Mouse (Mus musculus): Measurements from ENCODE around the gene Ankrd35.

Gene Ankrd35

DNA sequence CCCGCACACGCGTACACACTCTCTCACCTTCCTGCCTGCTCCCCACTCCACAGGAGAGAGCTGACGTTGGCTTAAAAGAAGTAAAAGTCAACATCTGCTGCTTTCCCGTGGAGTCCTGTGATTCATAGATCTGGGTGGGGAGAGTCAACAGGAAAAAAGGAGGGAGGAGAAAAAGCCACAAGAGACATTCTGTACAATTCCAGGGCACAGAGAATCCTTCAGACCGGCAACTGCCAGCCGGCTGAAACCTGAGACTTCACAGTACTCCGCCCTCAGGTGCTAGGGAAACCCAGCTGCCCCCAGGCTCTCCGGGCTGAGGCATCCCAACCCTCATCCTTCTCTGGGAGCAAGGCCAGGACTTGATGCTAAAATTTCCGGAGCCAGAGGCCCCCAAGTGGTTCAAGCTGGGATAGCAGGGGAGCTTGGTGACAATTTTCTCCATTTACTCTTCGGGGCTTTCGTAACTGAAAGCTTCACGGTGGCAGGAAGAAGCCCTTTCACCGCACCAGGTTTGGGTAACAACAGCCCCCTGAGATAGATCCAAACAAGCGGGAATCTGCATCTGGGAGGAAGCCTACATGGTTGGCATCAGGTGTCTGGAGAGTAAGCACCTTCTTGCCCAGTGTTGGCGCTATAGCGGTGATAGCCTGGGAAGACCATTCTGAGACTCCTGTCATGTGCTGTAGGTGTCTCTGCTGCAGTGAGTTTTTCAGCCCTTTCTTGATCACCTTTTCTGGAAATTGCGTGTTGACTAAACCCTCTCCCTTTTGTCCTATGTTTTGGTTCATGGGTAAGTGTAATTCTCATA lies 6.3 kb upstream of the Ankrd35 start:
- CTCF ChIA-PET = interaction anchor here (0.5 to 2.1 kb wide), 81 partner anchors 9 to 337 kb away, joined by 3 to 29 read pairs (median 5); partner anchors contain the start of genes Nudt17 (in 4 of the 4), Itga10 (in 3 of the 4), Polr3gl (in 3 of the 4) and Ankrd34a (in 2 of the 4)
- POLR2A ChIA-PET = interaction anchor here (0.5 to 3.4 kb wide), 69 partner anchors 8 to 675 kb away, joined by 3 to 28 read pairs (median 4); partner anchors contain the start of genes Nudt17 (in 4 of the 4), Pias3 (in 3 of the 4), Rbm8a (in 3 of the 4) and Gm16253 (in 2 of the 4)

DNA sequence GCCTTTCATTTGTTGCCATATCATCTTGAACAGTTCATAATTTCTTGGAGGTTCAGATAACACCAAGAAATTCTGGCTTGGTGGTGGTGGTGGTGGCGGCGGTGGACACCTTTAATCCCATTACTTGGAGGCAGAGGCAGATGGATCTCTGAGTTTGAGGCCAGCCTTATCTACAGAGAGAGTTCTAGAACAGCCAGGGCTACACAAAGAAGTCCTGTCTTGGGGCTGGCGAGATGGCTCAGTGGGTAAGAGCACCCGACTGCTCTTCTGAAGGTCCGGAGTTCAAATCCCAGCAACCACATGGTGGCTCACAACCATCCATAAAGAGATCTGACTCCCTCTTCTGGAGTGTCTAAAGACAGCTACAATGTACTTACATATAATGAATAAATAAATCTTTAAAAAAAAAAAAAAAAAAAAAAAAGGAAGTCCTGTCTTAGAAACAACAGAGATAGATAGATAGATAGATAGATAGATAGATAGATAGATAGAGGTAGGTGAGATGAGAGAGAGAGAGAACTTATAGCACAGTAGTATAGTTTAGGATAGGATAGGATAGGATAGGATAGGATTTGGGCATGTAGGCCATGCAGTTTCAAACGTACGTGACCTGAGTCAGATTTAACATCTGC lies 4.1 kb upstream of the Ankrd35 start:
- ChIA-PET POLR2A (interaction anchor here in 2 of 4 experiments (0.7 to 1.3 kb wide), 4 partner anchors 26 to 196 kb away, joined by 3 to 5 read pairs (median 4); partner anchors contain the start of gene Nudt17 (in 1 of the 2)), CTCF (interaction anchor here in 3 of 4 experiments (0.8 to 2.0 kb wide), 6 partner anchors 15 to 405 kb away, joined by 3 to 15 read pairs (median 4); no protein-coding TSS in a partner anchor)

DNA sequence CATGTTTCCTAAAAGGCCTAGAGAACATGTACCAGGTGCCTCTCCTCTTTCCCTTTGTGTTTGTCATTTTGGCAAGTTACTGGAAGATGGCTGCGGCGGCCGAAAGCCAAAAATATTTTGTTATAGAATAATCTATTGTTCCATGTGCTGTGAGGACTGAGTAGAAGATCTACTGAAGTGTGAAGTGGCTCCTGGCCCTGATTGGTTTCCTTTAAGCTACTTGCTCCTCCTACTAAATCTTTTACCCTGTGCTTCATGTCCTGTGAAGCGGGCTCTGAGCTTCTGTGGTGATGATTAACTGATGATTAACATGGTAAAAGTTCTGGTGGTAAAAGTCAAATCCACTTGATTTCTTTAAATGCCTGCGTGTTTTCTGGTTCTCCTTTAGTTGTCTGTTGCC lies 3.0 kb upstream of the Ankrd35 start:
- CTCF ChIA-PET = interaction anchor here (0.6 to 2.6 kb wide), 23 partner anchors 9 to 110 kb away, joined by 3 to 19 read pairs (median 4); partner anchors contain the start of genes Nudt17 (in 3 of the 4), Itga10 (in 1 of the 4), Pias3 (in 1 of the 4) and Polr3gl (in 1 of the 4)
- POLR2A ChIA-PET = interaction anchor here in 2 of 4 experiments (0.7 to 2.5 kb wide), 12 partner anchors 9 to 41 kb away, joined by 3 to 15 read pairs (median 4); partner anchors contain the start of genes Pias3 (in 2 of the 2), Nudt17 (in 1 of the 2) and Rbm8a (in 1 of the 2)

DNA sequence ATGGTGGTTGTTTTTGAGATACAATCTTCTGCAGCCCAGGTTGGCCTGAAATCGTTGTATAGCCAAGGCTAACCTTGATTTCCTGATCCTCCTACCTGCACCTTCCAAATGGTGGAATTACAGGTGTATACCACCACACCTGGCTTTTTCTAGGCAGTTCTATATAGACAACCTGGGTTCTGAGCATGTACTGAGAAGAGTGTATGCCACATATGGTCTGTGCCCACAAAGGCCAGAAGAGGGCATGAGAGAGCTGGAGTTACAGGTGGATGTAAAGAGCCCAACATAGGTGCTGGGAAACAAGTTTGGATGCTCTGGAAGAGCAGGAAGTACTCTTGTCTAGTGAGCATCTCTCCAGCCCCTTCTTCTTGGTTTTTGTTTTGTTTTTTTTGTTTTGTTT lies 2.6 kb upstream of the Ankrd35 start:
- CTCF ChIA-PET = interaction anchor here (0.5 to 2.6 kb wide), 30 partner anchors 8 to 165 kb away, joined by 3 to 19 read pairs (median 4); partner anchors contain the start of genes Nudt17 (in 3 of the 4), Itga10 (in 2 of the 4), Pias3 (in 1 of the 4) and Polr3gl (in 1 of the 4)
- POLR2A ChIA-PET = interaction anchor here (0.6 to 2.5 kb wide), 15 partner anchors 9 to 41 kb away, joined by 3 to 15 read pairs (median 3); partner anchors contain the start of genes Nudt17 (in 3 of the 4), Pias3 (in 2 of the 4) and Rbm8a (in 1 of the 4)

DNA sequence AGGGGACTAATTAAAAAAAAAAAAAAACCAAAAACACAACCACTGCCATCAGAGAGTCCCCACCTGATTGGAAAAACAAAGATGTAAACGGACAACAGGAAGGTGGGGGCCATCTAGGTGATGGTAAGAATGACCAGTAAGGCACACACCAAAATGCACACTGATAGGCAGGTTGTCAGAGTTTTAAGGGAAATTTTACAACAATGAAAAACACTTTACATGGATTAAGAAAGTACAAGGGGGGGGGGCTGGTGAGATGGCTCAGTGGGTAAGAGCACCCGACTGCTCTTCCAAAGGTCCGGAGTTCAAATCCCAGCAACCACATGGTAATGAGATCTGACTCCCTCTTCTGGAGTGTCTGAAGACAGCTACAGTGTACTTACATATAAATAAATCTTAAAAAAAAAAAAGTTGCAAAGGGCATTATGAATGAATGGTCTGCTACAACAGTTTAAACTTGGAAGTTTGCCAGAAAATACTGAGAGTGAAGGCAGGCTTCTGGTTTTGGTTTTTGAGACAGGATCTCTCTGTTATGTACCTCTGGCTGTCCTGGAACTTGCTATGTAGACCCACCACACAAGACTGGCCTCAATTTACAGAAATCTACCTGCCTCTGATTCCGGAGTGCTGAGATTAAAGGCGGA lies 1.4 kb upstream of the Ankrd35 start:
- ChIA-PET POLR2A (interaction anchor here in 3 of 4 experiments (0.7 to 2.5 kb wide), 9 partner anchors 12 to 92 kb away, joined by 3 to 15 read pairs (median 5); partner anchors contain the start of genes Nudt17 (in 3 of the 3), Pias3 (in 2 of the 3) and Gm16253 (in 1 of the 3)), CTCF (interaction anchor here (0.6 to 2.6 kb wide), 9 partner anchors 16 to 40 kb away, joined by 4 to 19 read pairs (median 6); partner anchors contain the start of gene Nudt17 (in 2 of the 4))

DNA sequence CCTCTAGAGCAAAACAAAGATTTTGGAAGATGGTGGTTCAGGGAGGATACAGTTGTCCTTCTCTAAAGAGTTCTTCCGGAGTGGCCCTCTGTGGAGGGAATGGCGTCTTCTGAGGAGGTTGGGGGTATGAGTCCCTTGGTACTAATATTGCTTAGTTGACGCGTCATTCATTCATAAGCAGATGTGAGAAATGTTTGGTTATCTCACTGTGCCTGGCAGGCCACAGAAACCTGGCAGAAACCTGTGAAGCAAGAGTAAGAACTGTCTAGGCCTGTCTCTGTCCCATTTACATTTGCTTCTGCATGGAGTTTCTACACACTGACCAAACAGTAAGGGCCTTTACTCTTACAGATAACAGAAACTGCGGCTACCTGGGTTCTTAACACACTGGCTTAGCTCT lies 1.6 kb downstream of the Ankrd35 start:
- CTCF ChIA-PET = interaction anchor here in 1 of 4 experiments (2.1 kb wide), 1 partner anchor 37 kb away, joined by 8 read pairs; the partner anchor contains the start of gene Nudt17
- POLR2A ChIA-PET = interaction anchor here in 3 of 4 experiments (0.8 to 18.1 kb wide), 4 partner anchors 13 to 114 kb away, joined by 3 to 317 read pairs (median 19); partner anchors contain the start of genes Pias3 (in 2 of the 3) and Txnip (in 1 of the 3)

DNA sequence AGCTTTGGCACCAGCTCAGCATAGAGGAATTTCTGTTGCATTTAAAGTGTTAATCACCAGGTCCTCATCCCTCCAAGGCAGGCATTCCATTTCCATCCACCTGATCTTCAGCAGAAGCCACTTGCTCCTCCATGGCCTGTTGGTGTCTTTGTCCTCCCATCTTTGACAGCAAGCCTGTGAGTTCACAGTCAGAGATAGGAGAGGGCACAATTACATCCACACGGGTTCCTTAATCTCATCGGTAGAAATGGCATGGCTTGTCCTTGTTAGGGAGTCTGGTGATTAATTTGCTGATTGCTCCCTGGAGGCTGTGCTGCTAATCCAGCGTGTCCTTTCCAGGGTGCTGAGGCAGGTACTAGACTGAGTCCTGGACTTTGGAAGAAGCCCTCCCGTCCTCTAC lies 3.6 kb downstream of the Ankrd35 start:
- ChIA-PET CTCF (interaction anchor here in 3 of 4 experiments (1.1 to 3.9 kb wide), 7 partner anchors 10 to 35 kb away, joined by 3 to 20 read pairs (median 5); partner anchors contain the start of genes Nudt17 (in 2 of the 3) and Pias3 (in 1 of the 3)), POLR2A (interaction anchor here in 3 of 4 experiments (0.5 to 18.1 kb wide), 25 partner anchors 10 to 605 kb away, joined by 3 to 317 read pairs (median 10); partner anchors contain the start of genes Nudt17 (in 3 of the 3), Pias3 (in 3 of the 3), Rbm8a (in 2 of the 3) and Gm16253 (in 1 of the 3))

DNA sequence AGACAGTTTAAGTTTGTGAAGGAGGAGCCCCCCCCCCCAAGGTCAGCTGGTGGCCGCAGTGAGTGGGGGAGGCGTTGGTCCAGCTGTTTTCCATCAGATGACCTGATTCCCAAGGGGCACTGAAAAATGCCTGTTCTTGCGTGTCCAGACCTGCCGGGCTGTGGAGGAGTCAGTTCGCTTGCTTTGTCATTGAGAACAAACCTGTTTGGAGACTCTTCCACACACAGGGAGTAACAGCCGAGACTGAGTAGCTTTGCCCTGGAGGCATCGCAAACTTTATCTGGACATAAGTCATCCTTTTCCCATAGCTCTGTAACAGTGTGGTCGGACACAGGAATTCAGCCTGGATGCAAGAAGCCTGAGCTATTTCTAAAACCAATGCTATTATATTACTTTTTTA lies 4.5 kb downstream of the Ankrd35 start:
- ChIA-PET CTCF (interaction anchor here in 3 of 4 experiments (0.6 to 3.9 kb wide), 19 partner anchors 10 to 797 kb away, joined by 3 to 20 read pairs (median 5); partner anchors contain the start of genes Nudt17 (in 2 of the 3), Pias3 (in 2 of the 3) and Polr3gl (in 1 of the 3)), POLR2A (interaction anchor here in 3 of 4 experiments (0.6 to 18.1 kb wide), 41 partner anchors 9 to 675 kb away, joined by 3 to 317 read pairs (median 8); partner anchors contain the start of genes Pias3 (in 3 of the 3), Nudt17 (in 2 of the 3), Rbm8a (in 2 of the 3) and Txnip (in 2 of the 3))

DNA sequence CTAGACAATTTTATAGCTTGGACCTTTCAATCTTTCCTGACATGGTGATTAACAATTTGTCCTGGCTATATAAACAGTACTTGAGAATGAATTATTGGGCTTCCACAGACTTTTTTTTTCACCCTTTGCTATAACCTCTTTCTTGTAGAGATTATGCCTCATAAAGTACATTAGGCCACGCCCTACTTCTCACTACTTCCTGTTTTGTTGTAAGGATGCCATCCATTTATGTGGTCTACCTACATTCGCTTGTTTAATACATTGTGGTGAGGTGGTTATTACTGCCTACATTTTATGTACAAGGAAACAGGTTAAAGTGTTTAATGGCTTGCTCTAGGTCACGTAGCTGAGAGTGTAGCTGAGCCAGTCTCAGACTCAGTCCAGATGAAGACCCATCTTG lies 5.2 kb downstream of the Ankrd35 start:
- CTCF ChIA-PET = interaction anchor here in 3 of 4 experiments (0.7 to 3.9 kb wide), 27 partner anchors 8 to 636 kb away, joined by 3 to 20 read pairs (median 5); partner anchors contain the start of genes Pias3 (in 3 of the 3), Nudt17 (in 2 of the 3), Gm16253 (in 1 of the 3) and Lix1l (in 1 of the 3)
- POLR2A ChIA-PET = interaction anchor here (0.6 to 18.1 kb wide), 70 partner anchors 7 to 674 kb away, joined by 3 to 317 read pairs (median 5); partner anchors contain the start of genes Pias3 (in 4 of the 4), Nudt17 (in 3 of the 4), Rbm8a (in 3 of the 4) and Gm16253 (in 2 of the 4)

DNA sequence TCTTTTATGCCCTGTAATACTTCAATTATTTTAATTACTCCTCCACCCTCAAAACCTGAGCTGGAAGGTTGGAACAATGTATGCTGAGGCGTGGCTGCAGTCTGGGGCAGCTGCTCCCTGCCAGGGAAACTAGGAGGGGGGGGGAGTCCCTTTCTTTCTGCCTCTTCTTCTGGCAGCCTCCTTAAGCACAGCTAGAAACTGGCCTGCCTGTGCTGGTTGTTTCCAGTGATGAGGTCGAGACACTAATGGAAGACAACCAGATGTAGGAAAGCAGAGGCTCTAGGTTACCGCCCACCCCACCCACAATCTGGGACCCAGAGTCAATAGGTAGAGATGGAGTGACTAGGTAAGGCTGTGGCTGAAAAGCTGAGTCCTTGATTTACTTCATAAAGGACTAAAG lies 5.8 kb downstream of the Ankrd35 start:
- POLR2A ChIA-PET = interaction anchor here (0.6 to 18.1 kb wide), 65 partner anchors 8 to 527 kb away, joined by 3 to 317 read pairs (median 5); partner anchors contain the start of genes Pias3 (in 4 of the 4), Nudt17 (in 3 of the 4), Rbm8a (in 3 of the 4) and Gm16253 (in 2 of the 4)
- CTCF ChIA-PET = interaction anchor here in 3 of 4 experiments (0.6 to 3.9 kb wide), 27 partner anchors 9 to 875 kb away, joined by 3 to 20 read pairs (median 5); partner anchors contain the start of genes Pias3 (in 3 of the 3), Nudt17 (in 2 of the 3), Gm16253 (in 1 of the 3) and Lix1l (in 1 of the 3)

DNA sequence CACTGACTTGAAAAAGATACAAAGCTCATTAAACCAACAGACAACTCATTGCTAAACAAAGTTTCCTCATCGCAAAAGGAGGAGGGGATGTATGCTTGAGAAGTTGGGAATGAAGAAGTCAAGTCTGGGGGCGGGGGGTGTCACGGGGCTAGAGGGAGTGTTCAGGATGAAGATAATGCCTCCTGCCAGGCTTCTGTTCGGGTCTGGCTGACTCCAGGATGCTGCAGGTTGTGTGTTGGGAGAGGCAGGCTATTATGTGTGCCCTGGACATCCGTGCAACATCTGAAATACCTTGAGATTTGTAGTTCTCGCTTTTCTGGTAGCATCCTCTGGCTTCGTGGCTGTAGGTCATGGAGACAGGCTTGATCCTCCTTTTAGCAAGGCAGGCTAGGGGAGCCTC lies 8.5 kb downstream of the Ankrd35 start:
- CTCF ChIA-PET = interaction anchor here in 3 of 4 experiments (0.6 to 2.7 kb wide), 4 partner anchors 11 to 45 kb away, joined by 3 to 6 read pairs (median 5); partner anchors contain the start of gene Pias3 (in 2 of the 3)
- POLR2A ChIA-PET = interaction anchor here in 3 of 4 experiments (0.6 to 18.1 kb wide), 20 partner anchors 8 to 409 kb away, joined by 3 to 317 read pairs (median 4); partner anchors contain the start of genes Gm16253 (in 2 of the 3), Pias3 (in 2 of the 3), Ankrd35 (in 1 of the 3) and Hist2h2bb (in 1 of the 3)

DNA sequence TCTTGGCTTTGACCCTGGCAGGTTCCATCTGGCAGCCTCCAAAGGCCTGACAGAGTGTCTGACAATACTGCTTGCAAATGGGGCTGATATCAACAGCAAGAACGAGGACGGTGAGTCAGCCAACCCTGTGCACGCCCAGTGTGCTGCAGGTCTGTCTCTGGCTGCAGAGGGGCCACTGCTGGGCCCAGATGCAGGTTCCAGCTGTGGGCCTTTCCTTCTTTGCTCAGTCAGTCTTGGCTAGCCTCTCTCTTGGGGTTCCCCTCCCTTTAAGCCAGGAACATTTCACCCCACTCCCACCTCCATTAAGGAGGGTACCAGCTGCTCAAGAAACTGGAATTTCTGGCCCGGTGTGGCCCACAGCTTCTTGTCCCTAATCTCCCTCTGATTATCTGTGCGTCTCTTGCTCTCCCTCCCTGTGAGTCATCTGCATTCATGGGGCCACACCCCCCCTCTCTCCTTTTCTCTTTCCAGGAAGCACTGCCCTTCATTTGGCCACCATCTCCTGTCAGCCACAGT lies 9.3 kb downstream of the Ankrd35 start:
- CTCF ChIA-PET = interaction anchor here in 2 of 4 experiments (1.4 to 2.7 kb wide), 4 partner anchors 12 to 26 kb away, joined by 3 to 11 read pairs (median 4); partner anchors contain the start of gene Pias3 (in 1 of the 2)
- POLR2A ChIA-PET = interaction anchor here in 3 of 4 experiments (0.7 to 18.1 kb wide), 20 partner anchors 9 to 410 kb away, joined by 3 to 317 read pairs (median 5); partner anchors contain the start of genes Ankrd35 (in 2 of the 3), Pias3 (in 2 of the 3), Txnip (in 2 of the 3) and Gm16253 (in 1 of the 3)

DNA sequence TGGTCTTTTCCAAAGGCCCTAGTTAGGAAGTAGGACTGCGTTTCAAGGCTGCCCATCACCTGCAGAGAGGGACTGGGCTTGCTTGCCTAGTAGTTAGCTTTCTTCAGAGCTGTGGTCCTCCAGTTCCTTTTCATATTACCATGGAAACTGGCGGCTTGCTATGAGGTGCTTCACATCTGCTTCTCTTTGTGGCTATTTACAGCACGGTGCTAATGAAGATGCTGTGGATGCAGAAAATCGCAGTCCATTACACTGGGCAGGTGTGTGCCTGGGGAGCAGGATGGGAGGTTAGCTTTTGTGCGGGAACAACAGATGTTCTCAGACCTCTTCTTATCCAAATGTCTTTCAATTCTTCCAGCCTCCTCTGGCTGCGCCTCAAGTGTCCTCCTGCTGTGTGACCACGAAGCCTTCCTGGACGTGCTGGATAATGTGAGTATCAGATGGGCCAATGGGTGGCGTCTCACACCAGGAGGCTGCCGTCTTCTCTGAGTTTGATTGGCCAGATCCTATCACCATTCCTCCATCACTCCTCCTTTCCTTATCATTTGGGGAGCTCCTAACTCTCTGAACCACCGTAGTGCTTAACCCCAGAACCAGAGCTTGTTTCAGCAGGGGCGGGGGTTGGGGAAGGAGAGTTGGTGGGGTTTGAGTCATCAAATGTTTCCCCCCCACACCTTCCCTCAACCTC lies 10.5 kb downstream of the Ankrd35 start:
- ChIA-PET CTCF (interaction anchor here in 3 of 4 experiments (0.5 to 2.7 kb wide), 17 partner anchors 8 to 159 kb away, joined by 3 to 11 read pairs (median 5); partner anchors contain the start of genes Pias3 (in 2 of the 3), Ankrd35 (in 1 of the 3) and Nudt17 (in 1 of the 3)), POLR2A (interaction anchor here in 3 of 4 experiments (0.6 to 18.1 kb wide), 27 partner anchors 9 to 857 kb away, joined by 3 to 317 read pairs (median 5); partner anchors contain the start of genes Ankrd35 (in 2 of the 3), Pias3 (in 2 of the 3), Rbm8a (in 2 of the 3) and Lix1l (in 1 of the 3))

DNA sequence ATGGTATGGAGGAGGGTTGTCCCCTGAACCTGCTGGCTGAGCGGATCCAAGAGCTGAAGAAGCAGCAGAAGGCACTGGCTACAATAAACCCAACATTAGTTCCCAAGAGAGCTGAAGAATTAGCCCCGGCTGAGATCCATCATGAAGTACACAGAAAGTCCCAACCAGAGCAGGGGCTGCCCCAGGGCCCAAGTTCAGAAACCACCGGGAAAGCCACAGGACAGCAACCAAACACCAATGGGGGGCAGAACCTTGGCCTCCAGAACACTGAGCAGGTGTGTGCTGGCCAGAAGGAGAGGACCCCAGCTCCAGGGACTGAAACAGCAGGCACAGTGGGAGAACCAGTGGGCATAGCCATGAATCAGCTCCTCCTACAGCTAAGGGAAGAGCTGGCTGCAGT lies 13.6 kb downstream of the Ankrd35 start:
- ChIA-PET POLR2A (interaction anchor here (0.6 to 18.1 kb wide), 17 partner anchors 9 to 127 kb away, joined by 3 to 317 read pairs (median 7); partner anchors contain the start of genes Pias3 (in 3 of the 4), Ankrd35 (in 2 of the 4), Nudt17 (in 1 of the 4) and Rbm8a (in 1 of the 4)), CTCF (interaction anchor here (1.0 to 2.4 kb wide), 10 partner anchors 9 to 25 kb away, joined by 3 to 10 read pairs (median 5); partner anchors contain the start of genes Ankrd35 (in 1 of the 4) and Nudt17 (in 1 of the 4))

Data from embryonic stem cell, embryonic (primary cell).